Comparison of ENCODE assay signal across 9 mouse cellular contexts in genomic region chr10:66995181-66995580, GRCm38 (mm10).
DNase-seq lines count a peak whose midpoint lies in the region; ATAC-seq and TF ChIP-seq lines count a peak whose summit lies in the region.
"Had no signal": no experiment of that assay in that cellular context is flagged by ENCODE, and none has a peak within 500 bp of the region (broad histone marks: within the 10 kb centered on the region; RNA-seq: fewer than 3 reads in every experiment).

No protein-coding gene starts in this region.

- no peaks in the 10 kb centered on the region for H3K27me3 ChIP-seq in kidney, embryonic 14.5 days (ENCODE audit: control insufficient read depth, insufficient read depth, low read length)
- H3K27me3 ChIP-seq in ES-Bruce4 (ENCODE audit: control insufficient read depth, insufficient read depth, low read length, poor library complexity, severe bottlenecking): no peaks in the 10 kb centered on the region
- no peaks in the 10 kb centered on the region for H3K27me3 ChIP-seq in hindbrain, embryonic 14.5 days (ENCODE audit: control insufficient read depth, insufficient read depth, low read length)

- TF ChIP-seq POLR2A in ES-Bruce4 (IDR thresholded peaks at IDR 0.05; ENCODE audit: insufficient read depth, low read length): no peak

- TF ChIP-seq CTCF in ES-Bruce4 (IDR thresholded peaks at IDR 0.05; ENCODE audit: low read depth, low read length): no peak

- DNase-seq in kidney, adult 11 months: no peak
- peak; percentile 36 for DNase-seq in ZHBTc4 (ENCODE audit: low read depth, low spot score)
- no peak for DNase-seq in hindbrain, embryonic 14.5 days (ENCODE audit: low spot score)
- DNase-seq in kidney, postnatal 14 days: no peak
- DNase-seq: liver, postnatal 0 days had no signal

- 0 out of 2 replicates have a peak, but pooled peaks cover 2% of the 10 kb centered on the region for H3K4me1 ChIP-seq in kidney, embryonic 14.5 days (ENCODE audit: control insufficient read depth, insufficient read depth, low read length)
- peaks cover 4% of the 10 kb centered on the region for H3K4me1 ChIP-seq in ES-Bruce4 (ENCODE audit: control insufficient read depth, insufficient read depth, low read length)
- 0 out of 2 replicates have a peak, but pooled peaks cover 9% of the 10 kb centered on the region for H3K4me1 ChIP-seq in hindbrain, embryonic 14.5 days (replicated peaks; ENCODE audit: control insufficient read depth, insufficient read depth, low read length)

- no peak for ATAC-seq in kidney, embryonic 14.5 days (ENCODE audit: low FRiP score, low TSS enrichment)
- ATAC-seq in hindbrain, embryonic 14.5 days (ENCODE audit: low FRiP score): no peak; the same call in 1 of the 2 replicates
- no peak for ATAC-seq in cerebellum, adult (ENCODE audit: insufficient number of reproducible peaks, low FRiP score, low TSS enrichment)
- ATAC-seq: liver, postnatal 0 days had no signal

- H3K27ac ChIP-seq in kidney, embryonic 14.5 days (ENCODE audit: low read depth, low read length): peak overlapping the region; percentile 48; the same call in 1 of the 2 replicates
- H3K27ac ChIP-seq in ES-Bruce4 (ENCODE audit: insufficient read depth, low read length): peak overlapping the region; percentile 66
- H3K27ac ChIP-seq in hindbrain, embryonic 14.5 days: peak overlapping the region; percentile 53

- no peak for TF ChIP-seq EP300 in ES-Bruce4 (IDR thresholded peaks at IDR 0.05; ENCODE audit: insufficient read depth, low read depth, low read length)

- no peak overlapping the region for H3K9ac ChIP-seq in kidney, embryonic 14.5 days (ENCODE audit: low read depth, low read length)
- peak overlapping the region; percentile 50 for H3K9ac ChIP-seq in ES-Bruce4 (ENCODE audit: low read depth, poor library complexity, severe bottlenecking)
- H3K9ac ChIP-seq in hindbrain, embryonic 14.5 days: no peak overlapping the region
- H3K9ac ChIP-seq: liver, postnatal 0 days had no signal

- no peaks in the 10 kb centered on the region for H3K36me3 ChIP-seq in kidney, embryonic 14.5 days (ENCODE audit: control insufficient read depth, insufficient read depth, low read length)
- no peaks in the 10 kb centered on the region for H3K36me3 ChIP-seq in ES-Bruce4 (ENCODE audit: control insufficient read depth, insufficient read depth, low read length, poor library complexity, severe bottlenecking)
- H3K36me3 ChIP-seq in hindbrain, embryonic 14.5 days (replicated peaks; ENCODE audit: control insufficient read depth, insufficient read depth): no peaks in the 10 kb centered on the region

- H3K4me2 ChIP-seq in kidney, embryonic 14.5 days (replicated peaks; ENCODE audit: low read depth, low read length): no peak overlapping the region
- H3K4me2 ChIP-seq in hindbrain, embryonic 14.5 days (replicated peaks): no peak overlapping the region

- WGBS in kidney, embryonic 14.5 days: 53% methylated on average over 6 of the region's 6 CpGs
- WGBS in hindbrain, embryonic 14.5 days: 57% methylated on average over 6 of the region's 6 CpGs

- H3K4me3 ChIP-seq in kidney, embryonic 14.5 days (ENCODE audit: low read length): no peak overlapping the region
- H3K4me3 ChIP-seq in ES-Bruce4 (ENCODE audit: low read depth, low read length): peak overlapping the region; percentile 20
- no peak overlapping the region for H3K4me3 ChIP-seq in hindbrain, embryonic 14.5 days (replicated peaks; ENCODE audit: low read length)
- H3K4me3 ChIP-seq: erythroblast, embryonic 14.5 days had no signal

- no peaks in the 10 kb centered on the region for H3K9me3 ChIP-seq in kidney, embryonic 14.5 days (ENCODE audit: control insufficient read depth, low read length)
- peaks cover 11% of the 10 kb centered on the region for H3K9me3 ChIP-seq in ES-Bruce4 (replicated peaks; ENCODE audit: control insufficient read depth, insufficient read depth, low read length, poor library complexity, severe bottlenecking)
- no peaks in the 10 kb centered on the region for H3K9me3 ChIP-seq in hindbrain, embryonic 14.5 days (ENCODE audit: control insufficient read depth, low read length)
